Mouse (Mus musculus) hindbrain, embryonic 16.5 days (tissue): Measurements from ENCODE around the gene Wdfy2. TPM values are rescaled to one million over a fixed set of nuclear protein-coding genes. Genes with fewer than 3 reads are reported as not detected.

ENCODE experiments used
- ATAC-seq: fragments of 200-750 bp; cut with Nextera tagmentation; 2 replicates; pipeline ENCODE4 v1.8.0; 2017; ENCODE audit warnings: moderate TSS enrichment, moderate library complexity
- H3K27ac ChIP-seq: fragments of 300-500 bp; sonication (generic); 2 replicates; pipeline ENCODE4 v1.5.1; 2014; ENCODE audit warnings: low read depth, mild to moderate bottlenecking, control low read depth, low read length, moderate library complexity
- H3K27me3 ChIP-seq: fragments of 300-500 bp; sonication (generic); replicated peaks from 2 replicates; pipeline ENCODE4 v1.6.1; 2014; ENCODE audit warnings: low read length; ENCODE audit not compliant: control insufficient read depth, insufficient read depth
- H3K36me3 ChIP-seq: fragments of 300-500 bp; sonication (generic); 2 replicates; pipeline ENCODE4 v1.6.1; 2014; ENCODE audit warnings: mild to moderate bottlenecking, low read length, moderate library complexity, mixed read lengths; ENCODE audit not compliant: control insufficient read depth, insufficient read depth
- H3K4me1 ChIP-seq: fragments of 300-500 bp; sonication (generic); 2 replicates; pipeline ENCODE4 v1.6.1; 2014; ENCODE audit warnings: low read depth, low read length; ENCODE audit not compliant: control insufficient read depth, insufficient read depth
- H3K4me2 ChIP-seq: fragments of 300-500 bp; sonication (generic); 2 replicates; pipeline ENCODE4 v1.6.1; 2014; ENCODE audit warnings: mild to moderate bottlenecking, low read length, control low read depth, moderate library complexity
- H3K4me3 ChIP-seq: fragments of 300-500 bp; sonication (generic); 2 replicates; pipeline ENCODE4 v1.5.1; 2014; ENCODE audit warnings: mild to moderate bottlenecking, low read length, control low read depth, moderate library complexity
- H3K9ac ChIP-seq: fragments of 300-500 bp; sonication (generic); 2 replicates; pipeline ENCODE4 v1.6.1; 2014; ENCODE audit warnings: low read depth, mild to moderate bottlenecking, control low read depth, low read length, moderate library complexity
- H3K9me3 ChIP-seq: fragments of 300-500 bp; sonication (generic); 2 replicates; pipeline ENCODE4 v1.6.1; 2014; ENCODE audit warnings: mild to moderate bottlenecking, low read length, moderate library complexity; ENCODE audit not compliant: control insufficient read depth
- WGBS: fragments of 180-500 bp; shearing (Covaris S2); extraction: QIAGEN DNeasy Blood & Tissue Kit; methylation state at CpG from one replicate; pipeline ENCODE4 v1.1.7; 2014; 5-methylcytosine and 5-hydroxymethylcytosine counted together
- polyA plus RNA-seq: library from polyadenylated mRNA; unstranded; fragments of >200 nt; fragmentation: Nextera tagmentation; extraction: Ambion mirVana; gene quantifications from 2 replicates; pipeline ENCODE4 v1.2.1, GENCODE M21; 2015

Wdfy2 gene
- polyA plus RNA-seq, 1 experiment from 2014 or later, result 6.2 TPM

GRCm38 (mm10) chr14:62870238-62870638 is 32.8 kb downstream of the Wdfy2 start:
- Histone ChIP-seq H3K4me1 (no peaks in the 10 kb centered on the region; the same call in 1 of the 2 replicates), H3K4me2 (no peak overlapping the region), H3K4me3 (no peak overlapping the region), H3K36me3 (no peaks in the 10 kb centered on the region), H3K27ac (no peak overlapping the region), H3K9ac (no peak overlapping the region), H3K9me3 (no peaks in the 10 kb centered on the region), H3K27me3 (no peaks in the 10 kb centered on the region)
- ATAC-seq, result no peak
- 96% methylated on average over 7 of the region's 7 CpGs for WGBS

GRCm38 (mm10) chr14:62871431-62871830 is 34.0 kb downstream of the Wdfy2 start:
- Histone ChIP-seq H3K36me3 (no peaks in the 10 kb centered on the region), H3K27ac (no peak overlapping the region), H3K4me1 (no peaks in the 10 kb centered on the region), H3K4me2 (no peak overlapping the region), H3K4me3 (no peak overlapping the region), H3K9me3 (no peaks in the 10 kb centered on the region), H3K9ac (no peak overlapping the region), H3K27me3 (no peaks in the 10 kb centered on the region)
- WGBS, result 96% methylated on average over 5 of the region's 5 CpGs
- no peak for ATAC-seq

- H3K36me3 ChIP-seq, result no peaks in the 10 kb centered on the region
Observed at GRCm38 (mm10) chr14:62871932-62872331, 34.5 kb downstream of the Wdfy2 start.

GRCm38 (mm10) chr14:62873820-62874219 is 36.3 kb downstream of the Wdfy2 start:
- Histone ChIP-seq H3K9ac (no peak overlapping the region), H3K4me1 (peaks cover 4% of the 10 kb centered on the region), H3K36me3 (no peaks in the 10 kb centered on the region), H3K4me3 (no peak overlapping the region), H3K9me3 (no peaks in the 10 kb centered on the region), H3K27me3 (no peaks in the 10 kb centered on the region), H3K27ac (no peak overlapping the region), H3K4me2 (no peak overlapping the region)
- ATAC-seq, result peak; percentile 19; the same call in 1 of the 2 replicates
- WGBS, result 34% methylated on average over 4 of the region's 4 CpGs

More at GRCm38 (mm10) chr14:62871932-62872331, 34.5 kb downstream of the Wdfy2 start:
- Histone ChIP-seq H3K27me3 (no peaks in the 10 kb centered on the region), H3K9me3 (no peaks in the 10 kb centered on the region), H3K27ac (no peak overlapping the region), H3K4me3 (no peak overlapping the region), H3K4me2 (no peak overlapping the region), H3K4me1 (no peaks in the 10 kb centered on the region), H3K9ac (no peak overlapping the region)
- 93% methylated on average over 2 of the region's 2 CpGs for WGBS
- ATAC-seq, result no peak

- no peak overlapping the region for H3K9ac ChIP-seq
- no peaks in the 10 kb centered on the region for H3K9me3 ChIP-seq
- no peak overlapping the region for H3K27ac ChIP-seq
- ATAC-seq, result peak; percentile 46; the same call in 1 of the 2 replicates
- H3K4me1 ChIP-seq, result peaks cover 9% of the 10 kb centered on the region
- 34% methylated on average over 8 of the region's 8 CpGs for WGBS
- H3K27me3 ChIP-seq, result no peaks in the 10 kb centered on the region
- no peak overlapping the region for H3K4me3 ChIP-seq
- H3K36me3 ChIP-seq, result no peaks in the 10 kb centered on the region
- H3K4me2 ChIP-seq, result no peak overlapping the region; the same call in 1 of the 2 replicates
Observed at GRCm38 (mm10) chr14:62874348-62874747, 36.9 kb downstream of the Wdfy2 start.

GRCm38 (mm10) chr14:62878076-62878475 is 40.6 kb downstream of the Wdfy2 start:
- no peaks in the 10 kb centered on the region for H3K27me3 ChIP-seq
- no peaks in the 10 kb centered on the region for H3K36me3 ChIP-seq
- ATAC-seq, result no peak
- H3K27ac ChIP-seq, result no peak overlapping the region
- no peak overlapping the region for H3K4me2 ChIP-seq
- 74% methylated on average over 6 of the region's 6 CpGs for WGBS
- no peak overlapping the region for H3K4me3 ChIP-seq
- H3K9ac ChIP-seq, result no peak overlapping the region
- no peaks in the 10 kb centered on the region for H3K9me3 ChIP-seq
- peaks cover 27% of the 10 kb centered on the region for H3K4me1 ChIP-seq

- H3K4me1 ChIP-seq, result peaks cover 27% of the 10 kb centered on the region
- H3K4me2 ChIP-seq, result no peak overlapping the region; the same call in 1 of the 2 replicates
Observed at GRCm38 (mm10) chr14:62878634-62879430, 41.4 kb downstream of the Wdfy2 start.

GRCm38 (mm10) chr14:62879497-62879896 is 42.0 kb downstream of the Wdfy2 start:
- no peak overlapping the region for H3K4me3 ChIP-seq
- peaks cover 27% of the 10 kb centered on the region for H3K4me1 ChIP-seq
- H3K9ac ChIP-seq, result no peak overlapping the region
- peak; percentile 81 for ATAC-seq
- no peaks in the 10 kb centered on the region for H3K27me3 ChIP-seq
- H3K9me3 ChIP-seq, result no peaks in the 10 kb centered on the region
- peak overlapping the region; percentile 23; the same call in 1 of the 2 replicates for H3K4me2 ChIP-seq
- WGBS, result 15% methylated on average over 5 of the region's 5 CpGs
- H3K36me3 ChIP-seq, result no peaks in the 10 kb centered on the region
- H3K27ac ChIP-seq, result peak overlapping the region; percentile 79

More at GRCm38 (mm10) chr14:62878634-62879430, 41.4 kb downstream of the Wdfy2 start:
- no peaks in the 10 kb centered on the region for H3K9me3 ChIP-seq
- ATAC-seq, result no peak
- H3K27ac ChIP-seq, result peak overlapping the region; percentile 79; the same call in 1 of the 2 replicates
- H3K27me3 ChIP-seq, result no peaks in the 10 kb centered on the region
- no peak overlapping the region for H3K4me3 ChIP-seq
- WGBS, result 50% methylated on average over 7 of the region's 7 CpGs
- H3K36me3 ChIP-seq, result no peaks in the 10 kb centered on the region
- H3K9ac ChIP-seq, result no peak overlapping the region

- Histone ChIP-seq H3K36me3 (no peaks in the 10 kb centered on the region), H3K27ac (peak overlapping the region; percentile 79), H3K4me3 (no peak overlapping the region), H3K4me1 (peaks cover 27% of the 10 kb centered on the region), H3K4me2 (no peak overlapping the region; the same call in 1 of the 2 replicates), H3K9ac (peak overlapping the region; percentile 19; the same call in 1 of the 2 replicates), H3K9me3 (no peaks in the 10 kb centered on the region), H3K27me3 (no peaks in the 10 kb centered on the region)
- WGBS, result 32% methylated on average over 5 of the region's 5 CpGs
- ATAC-seq, result peak; percentile 67; the same call in 1 of the 2 replicates
Observed at GRCm38 (mm10) chr14:62880084-62880851, 42.8 kb downstream of the Wdfy2 start.
